Mouse (Mus musculus): ENCODE results near the gene Rwdd3.

DNA sequence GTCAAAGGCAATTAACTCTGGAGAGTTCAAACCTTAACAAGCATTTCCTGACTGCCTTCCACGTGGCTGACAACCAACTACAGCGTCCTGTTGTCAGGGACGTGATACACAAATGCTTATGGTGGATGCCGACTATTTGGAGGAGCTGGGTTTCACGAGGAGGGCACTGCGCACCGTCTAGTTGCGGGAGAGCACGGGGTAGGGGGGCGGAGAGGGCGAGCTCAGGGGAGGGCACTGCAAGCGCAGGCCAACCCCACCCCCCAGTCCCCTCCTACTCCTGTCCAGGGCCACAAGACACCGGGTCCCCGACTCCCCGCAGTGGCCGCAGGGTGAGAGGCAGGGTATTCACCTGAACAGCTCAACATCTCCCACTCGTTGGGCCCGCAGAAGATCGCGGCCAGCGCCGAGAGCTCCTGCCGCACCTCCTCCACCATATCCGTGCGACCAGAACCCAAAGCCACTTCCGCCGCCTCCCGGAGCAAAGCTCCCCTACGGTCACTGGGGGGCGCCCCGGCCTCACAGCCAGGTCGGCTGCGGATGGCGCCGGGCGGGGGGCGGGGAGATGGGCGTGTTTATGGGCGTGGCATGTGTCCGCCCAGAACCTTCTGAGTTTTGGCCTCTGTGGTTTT, at the start of gene Rwdd3:
- TF ChIP-seq CTCF (IDR thresholded peaks at IDR 0.05; ENCODE audit: borderline replicate concordance, control insufficient read depth, extremely low read depth, insufficient read depth, low read length, poor library complexity) (peak; percentile 95), POLR2A (IDR thresholded peaks at IDR 0.05; ENCODE audit: control insufficient read depth, extremely low read depth, insufficient read depth, low read length, poor library complexity) (peak; percentile 51; the same call in 1 of the 2 replicates)
